Mouse (Mus musculus) stomach, postnatal 0 days (tissue): ENCODE results near the gene Ttll7. TPM values are rescaled to one million over a fixed set of nuclear protein-coding genes. Genes with fewer than 3 reads are reported as not detected.

Experiments
- ATAC-seq: fragments of 200-750 bp; cut with Nextera tagmentation; 2 replicates; pipeline ENCODE4 v1.8.0; 2017; ENCODE audit not compliant: low FRiP score, low TSS enrichment
- DNase-seq: peaks from one replicate; pipeline ENCODE4 v3.0.0-alpha.2; 2016; ENCODE audit warnings: low spot score
- H3K27ac ChIP-seq: fragments of 300-500 bp; sonication (generic); replicated peaks from 2 replicates; pipeline ENCODE4 v1.5.1; 2014; ENCODE audit warnings: mild to moderate bottlenecking, control low read depth
- H3K27me3 ChIP-seq: fragments of 300-500 bp; sonication (generic); 2 replicates; pipeline ENCODE4 v1.6.1; 2014; ENCODE audit warnings: low read length; ENCODE audit not compliant: control insufficient read depth, insufficient read depth
- H3K36me3 ChIP-seq: fragments of 300-500 bp; sonication (generic); 2 replicates; pipeline ENCODE4 v1.6.1; 2014; ENCODE audit warnings: low read length, mixed read lengths; ENCODE audit not compliant: control insufficient read depth, insufficient read depth
- H3K4me1 ChIP-seq: fragments of 300-500 bp; sonication (generic); replicated peaks from 2 replicates; pipeline ENCODE4 v1.6.1; 2014; ENCODE audit warnings: antibody characterized with exemption; ENCODE audit not compliant: control insufficient read depth, insufficient read depth
- H3K4me2 ChIP-seq: fragments of 300-500 bp; sonication (generic); replicated peaks from 2 replicates; pipeline ENCODE4 v1.6.1; 2014; ENCODE audit warnings: low read depth, mild to moderate bottlenecking, control low read depth, moderate library complexity
- H3K4me3 ChIP-seq: fragments of 300-500 bp; sonication (generic); 2 replicates; pipeline ENCODE4 v1.5.1; 2014; ENCODE audit warnings: low read depth, low read length, control low read depth
- H3K9ac ChIP-seq: fragments of 300-500 bp; sonication (generic); 2 replicates; pipeline ENCODE4 v1.6.1; 2014; ENCODE audit warnings: mild to moderate bottlenecking, low read length, control low read depth, mixed read lengths
- H3K9me3 ChIP-seq: fragments of 300-500 bp; sonication (generic); 2 replicates; pipeline ENCODE4 v1.6.1; 2016; ENCODE audit warnings: low read length; ENCODE audit not compliant: control insufficient read depth
- CTCF ChIP-seq: IDR thresholded peaks from 2 replicates; pipeline ENCODE4 v1.5.1; 2016; ENCODE audit warnings: antibody characterized with exemption, low read depth, mild to moderate bottlenecking, moderate library complexity
- EP300 ChIP-seq: optimal IDR thresholded peaks from 2 replicates; pipeline ENCODE3; 2016; ENCODE audit warnings: antibody characterized with exemption
- WGBS: fragments of 180-500 bp; shearing (Covaris S2); extraction: QIAGEN DNeasy Blood & Tissue Kit; methylation state at CpG from one replicate; pipeline ENCODE4 v1.1.7; 2014; 5-methylcytosine and 5-hydroxymethylcytosine counted together
- polyA plus RNA-seq: library from polyadenylated mRNA; unstranded; fragments of >200 nt; fragmentation: Nextera tagmentation; extraction: Ambion mirVana; gene quantifications from 2 replicates; pipeline ENCODE4 v1.2.1, GENCODE M21; 2015

The Ttll7 gene
- polyA plus RNA-seq, 1 experiment from 2014 or later, result 3.1 TPM

- no peak overlapping the region for H3K4me3 ChIP-seq
- no peak for TF ChIP-seq CTCF
- TF ChIP-seq EP300, result no peak
- ATAC-seq, result no peak
- DNase-seq, result no peak
- no peaks in the 10 kb centered on the region for H3K36me3 ChIP-seq
- no peaks in the 10 kb centered on the region for H3K27me3 ChIP-seq
- no peaks in the 10 kb centered on the region for H3K9me3 ChIP-seq
- 84% methylated on average over 10 of the region's 10 CpGs for WGBS
- no peak overlapping the region for H3K27ac ChIP-seq
- H3K9ac ChIP-seq, result no peak overlapping the region
- H3K4me1 ChIP-seq, result no peaks in the 10 kb centered on the region
- H3K4me2 ChIP-seq, result no peak overlapping the region
These were observed 5.2 kb downstream of the Ttll7 start for GRCm38 (mm10) chr3:146857373-146857772.

DNA sequence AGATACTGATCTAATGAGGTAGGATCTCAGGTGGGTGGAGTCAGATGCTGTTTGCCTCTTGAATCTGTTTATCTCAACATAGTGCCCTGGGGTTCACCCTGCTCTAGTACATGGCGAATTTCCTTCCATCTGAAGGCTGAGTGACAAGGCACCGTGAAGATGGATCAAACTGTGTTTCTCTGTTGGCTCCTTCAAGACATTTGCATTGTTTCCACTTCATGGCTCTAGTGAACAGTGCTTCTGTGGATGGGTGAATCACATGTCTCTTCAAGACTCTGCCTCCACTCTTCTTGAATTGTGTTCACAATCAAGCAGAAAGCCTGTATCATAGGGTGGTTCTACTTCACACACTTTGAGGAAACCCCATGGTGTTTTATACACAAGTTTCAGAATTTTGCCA lies 8.1 kb downstream of the Ttll7 start:
- H3K27ac ChIP-seq, result no peak overlapping the region
- DNase-seq (no peak), ATAC-seq (no peak)
- H3K36me3 ChIP-seq, result no peaks in the 10 kb centered on the region
- no peaks in the 10 kb centered on the region for H3K27me3 ChIP-seq
- H3K9ac ChIP-seq, result no peak overlapping the region
- no peak overlapping the region for H3K4me2 ChIP-seq
- no peak for TF ChIP-seq EP300
- WGBS, result 87% methylated on average over 2 of the region's 2 CpGs
- no peaks in the 10 kb centered on the region for H3K9me3 ChIP-seq
- H3K4me1 ChIP-seq, result no peaks in the 10 kb centered on the region
- H3K4me3 ChIP-seq, result no peak overlapping the region

DNA sequence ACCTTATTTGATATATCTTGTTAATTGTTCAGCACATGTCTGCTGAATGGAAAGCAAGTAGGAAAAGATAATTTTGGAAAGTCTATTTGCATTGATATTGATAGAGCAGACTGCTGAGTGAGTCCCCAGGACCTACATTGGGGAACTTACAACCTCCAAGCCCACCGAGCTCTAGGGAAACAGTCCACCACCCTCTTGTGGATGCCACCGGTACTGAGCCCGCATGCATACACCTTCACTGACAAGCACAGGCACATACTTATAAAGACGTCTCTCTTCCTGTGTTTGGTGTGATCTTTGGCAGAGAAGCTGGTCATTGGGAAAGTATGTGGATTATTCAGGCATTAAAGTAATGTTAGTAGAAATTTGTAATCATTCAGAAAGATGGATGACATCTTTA lies 14.4 kb downstream of the Ttll7 start:
- no peak for TF ChIP-seq EP300
- TF ChIP-seq CTCF, result peak; percentile 66
- Histone ChIP-seq H3K4me2 (no peak overlapping the region), H3K9ac (no peak overlapping the region), H3K9me3 (no peaks in the 10 kb centered on the region), H3K4me3 (no peak overlapping the region), H3K27ac (no peak overlapping the region), H3K27me3 (no peaks in the 10 kb centered on the region), H3K4me1 (no peaks in the 10 kb centered on the region), H3K36me3 (no peaks in the 10 kb centered on the region)
- ATAC-seq, result no peak
- no peak for DNase-seq
- WGBS, result 35% methylated on average over 4 of the region's 4 CpGs

DNA sequence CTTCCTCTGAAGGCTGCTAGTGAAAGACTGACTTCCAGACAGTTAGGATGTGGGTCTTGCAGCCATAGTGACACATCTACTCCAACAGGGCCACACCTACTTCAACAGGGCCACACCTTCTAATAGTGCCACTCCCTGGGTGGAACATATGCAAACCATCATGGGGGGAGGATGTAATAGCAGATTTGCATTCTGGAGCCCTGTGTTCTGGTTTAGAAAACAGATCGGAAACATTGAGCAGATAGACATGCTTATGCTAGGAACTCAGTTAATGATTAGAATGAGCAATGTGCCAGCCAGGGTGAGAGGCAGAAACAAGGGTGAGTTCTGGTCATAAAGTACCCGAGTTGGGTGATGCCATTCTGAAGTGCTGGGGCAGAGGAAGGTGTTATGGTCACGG lies 19.8 kb downstream of the Ttll7 start:
- H3K9me3 ChIP-seq, result no peaks in the 10 kb centered on the region
- H3K9ac ChIP-seq, result no peak overlapping the region
- H3K36me3 ChIP-seq, result no peaks in the 10 kb centered on the region
- H3K27ac ChIP-seq, result no peak overlapping the region
- TF ChIP-seq EP300 (no peak), CTCF (no peak)
- no peaks in the 10 kb centered on the region for H3K4me1 ChIP-seq
- H3K27me3 ChIP-seq, result no peaks in the 10 kb centered on the region
- no peak overlapping the region for H3K4me3 ChIP-seq
- no peak overlapping the region for H3K4me2 ChIP-seq
- DNase-seq (no peak), ATAC-seq (no peak)
- 86% methylated on average over 3 of the region's 3 CpGs for WGBS

- 12% methylated on average over 2 of the region's 2 CpGs for WGBS
- DNase-seq (peak; percentile 34), ATAC-seq (peak; percentile 94)
- Histone ChIP-seq H3K36me3 (no peaks in the 10 kb centered on the region), H3K4me1 (no peaks in the 10 kb centered on the region), H3K4me3 (no peak overlapping the region), H3K27me3 (no peaks in the 10 kb centered on the region), H3K9ac (no peak overlapping the region), H3K4me2 (no peak overlapping the region), H3K27ac (no peak overlapping the region), H3K9me3 (no peaks in the 10 kb centered on the region)
- TF ChIP-seq CTCF (no peak), EP300 (peak; percentile 36)
These were observed 23.8 kb downstream of the Ttll7 start for GRCm38 (mm10) chr3:146875929-146876328.

DNA sequence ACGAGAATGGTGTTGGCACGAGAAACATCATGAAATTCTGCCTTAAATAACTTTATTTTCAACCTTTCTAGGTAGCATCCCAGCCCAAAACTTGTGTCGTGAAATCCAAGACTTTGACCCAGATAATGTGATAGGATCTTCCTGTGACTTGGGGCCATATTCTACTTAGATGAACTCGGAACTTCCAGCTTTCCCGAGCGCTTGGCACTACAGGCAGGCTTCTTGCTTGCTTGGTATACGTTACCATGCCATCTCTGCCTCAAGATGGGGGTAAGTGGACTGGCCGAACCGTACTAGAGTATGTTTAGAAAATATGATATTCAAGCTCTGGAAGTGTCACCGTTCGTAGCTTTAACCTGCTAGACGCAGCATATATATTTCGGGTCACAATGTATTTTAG lies 41.8 kb downstream of the Ttll7 start:
- no peaks in the 10 kb centered on the region for H3K9me3 ChIP-seq
- H3K4me3 ChIP-seq, result no peak overlapping the region
- no peaks in the 10 kb centered on the region for H3K4me1 ChIP-seq
- no peaks in the 10 kb centered on the region for H3K27me3 ChIP-seq
- ATAC-seq, result no peak
- no peaks in the 10 kb centered on the region for H3K36me3 ChIP-seq
- no peak overlapping the region for H3K27ac ChIP-seq
- H3K9ac ChIP-seq, result no peak overlapping the region
- H3K4me2 ChIP-seq, result no peak overlapping the region
- TF ChIP-seq CTCF (no peak), EP300 (no peak)
- DNase-seq, result no peak
- 90% methylated on average over 13 of the region's 13 CpGs for WGBS
